Mouse (Mus musculus) left cerebral cortex, adult 9 months (tissue): Measurements from ENCODE around the gene Ttll9.

Source experiments
- DNase-seq, 2 experiments: peaks; one replicate each; pipeline ENCODE4 v3.0.0; 2022; ENCODE audit warnings: low spot score in 2 of 2

The Ttll9 gene

DNA sequence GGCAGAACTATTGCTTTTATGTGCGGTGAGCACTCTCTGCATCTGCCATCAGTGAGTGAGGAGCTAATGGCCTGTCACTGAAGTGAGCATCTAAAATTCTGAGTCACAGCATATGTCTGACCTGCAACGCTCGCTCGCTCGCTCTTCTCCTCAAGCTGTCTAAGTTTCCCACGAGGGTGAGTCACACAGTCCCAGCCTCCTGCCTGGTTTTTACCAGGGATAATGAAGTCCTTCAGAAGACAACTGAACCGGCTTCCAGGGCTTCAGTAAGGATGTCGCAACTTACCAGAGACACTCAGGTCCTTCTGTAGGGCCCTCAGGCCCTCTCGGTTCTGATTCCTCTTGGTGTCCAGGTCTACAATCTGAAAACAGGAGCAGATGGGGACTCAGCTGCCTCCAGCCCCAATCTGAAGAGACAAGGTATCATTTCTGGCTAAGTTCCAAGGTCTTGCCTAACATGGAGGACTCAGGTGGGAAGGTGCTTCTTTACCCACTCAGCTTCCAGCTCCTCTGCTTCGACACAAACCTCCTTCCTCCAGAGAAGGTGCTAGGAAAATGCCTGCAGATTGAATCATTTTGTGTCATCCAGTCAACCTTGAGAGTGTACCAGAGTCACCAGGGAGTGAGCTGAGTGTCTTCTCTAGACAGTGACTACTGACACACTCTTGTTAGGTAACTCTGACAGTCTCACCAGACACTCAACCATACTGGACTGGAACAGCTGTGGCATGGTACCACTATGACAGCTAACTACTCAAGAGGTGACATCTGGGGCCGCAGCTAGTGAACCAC lies 51.6 kb downstream of the Ttll9 start:
- peak in 1 of 2 experiments; percentile 47 for DNase-seq

DNA sequence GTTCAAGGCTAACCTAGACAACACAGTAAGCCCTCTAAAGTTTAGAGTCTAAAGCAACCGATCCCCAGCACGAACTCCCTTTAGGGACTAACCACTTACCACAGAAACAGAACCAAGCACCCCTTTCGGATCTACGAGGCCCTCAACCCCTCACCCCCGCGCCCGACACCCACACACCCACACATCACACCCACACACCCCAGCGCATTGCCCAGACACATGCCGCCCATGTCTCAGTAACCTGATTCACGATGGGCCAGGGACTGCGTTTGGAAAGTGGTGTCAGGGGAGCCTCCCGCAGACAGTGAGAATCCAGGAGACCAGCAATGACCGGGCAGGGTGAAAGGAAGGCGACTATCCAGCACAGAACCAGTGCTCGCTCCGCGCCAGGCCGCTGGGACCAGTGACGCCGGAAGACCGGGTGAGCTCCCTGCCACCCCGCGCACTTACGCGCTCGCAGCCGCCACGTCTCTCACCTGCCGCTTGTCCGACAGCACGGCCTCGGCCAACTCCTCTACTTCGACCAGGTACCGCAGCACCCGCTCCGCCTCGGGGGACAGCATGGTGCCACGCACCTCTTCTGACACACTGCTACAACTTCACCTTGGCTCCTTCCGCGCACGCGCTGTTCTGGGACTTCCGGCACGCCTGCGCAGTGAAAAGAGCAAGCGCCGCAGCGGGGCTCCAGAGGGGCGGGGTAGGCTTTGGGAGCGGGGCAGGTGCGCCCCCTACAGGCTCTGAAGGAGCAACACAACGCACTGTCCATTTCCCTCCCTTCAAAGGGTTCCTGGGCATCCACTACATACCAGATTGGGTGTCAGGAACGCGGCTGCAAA lies 52.7 kb downstream of the Ttll9 start, which contains the start of gene Pdrg1:
Gene Pdrg1 (minus strand): TSS at position 670 of the 836 bp plus-strand sequence.
- DNase-seq, result peak; percentile 74 to 95

DNA sequence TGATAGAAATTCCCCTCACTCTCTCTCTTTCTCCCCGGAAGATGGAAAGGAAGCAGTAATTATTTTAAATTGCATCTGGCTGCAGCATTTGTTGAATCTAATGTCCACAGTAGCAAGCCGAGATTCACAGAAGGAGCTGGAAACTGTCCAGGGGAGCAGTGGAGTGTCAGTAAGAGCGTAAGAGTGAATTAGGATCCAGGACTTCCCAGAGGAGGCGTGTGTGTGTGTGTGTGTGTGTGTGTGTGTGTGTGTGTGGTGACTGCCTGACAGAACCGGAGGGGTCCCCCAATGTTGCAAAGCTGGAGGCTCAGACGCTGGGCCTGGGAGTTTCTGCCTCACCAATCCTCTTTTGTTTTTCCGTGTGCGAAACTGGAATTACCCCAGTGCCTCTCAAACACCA lies 53.5 kb downstream of the Ttll9 start:
- DNase-seq, result no peak

DNA sequence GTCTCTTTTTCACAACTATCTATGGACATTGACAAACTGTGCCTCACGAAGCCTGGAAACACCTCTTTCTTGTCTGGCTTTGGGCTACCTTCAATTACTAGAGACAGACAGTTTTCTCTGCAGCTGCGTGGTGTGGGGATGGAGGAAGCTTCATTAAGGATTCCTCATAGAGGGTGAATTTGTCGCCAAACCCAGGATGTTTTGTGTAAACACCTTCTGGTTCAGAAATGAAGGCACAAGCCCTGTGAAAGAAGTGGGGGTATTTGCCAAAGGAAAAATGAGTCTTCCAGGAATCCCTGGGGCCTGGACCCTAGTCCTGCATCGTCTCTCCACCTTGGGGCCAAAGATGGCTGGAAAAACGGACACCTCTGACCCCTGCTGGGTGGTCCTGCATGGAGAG lies 54.5 kb downstream of the Ttll9 start:
- DNase-seq, result no peak

DNA sequence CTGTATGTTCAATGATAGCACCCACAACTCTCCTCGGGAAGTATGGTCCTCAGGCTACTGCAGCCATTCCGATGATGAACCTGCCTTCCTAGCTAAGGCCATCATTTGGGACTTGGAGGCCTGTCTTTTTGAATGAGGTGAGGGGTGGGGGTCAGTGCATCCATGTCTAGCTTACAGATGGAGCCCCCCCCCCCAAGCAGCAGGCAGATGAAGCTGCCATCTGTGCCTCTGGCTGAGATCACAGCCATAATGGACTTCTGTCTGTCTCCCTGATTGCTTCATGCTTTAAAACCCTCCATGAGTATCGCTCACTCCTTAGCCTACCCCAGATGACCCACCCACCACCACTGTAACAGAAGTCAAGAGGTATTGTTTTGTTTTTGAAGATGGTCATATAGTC lies 57.1 kb downstream of the Ttll9 start:
- no peak for DNase-seq

DNA sequence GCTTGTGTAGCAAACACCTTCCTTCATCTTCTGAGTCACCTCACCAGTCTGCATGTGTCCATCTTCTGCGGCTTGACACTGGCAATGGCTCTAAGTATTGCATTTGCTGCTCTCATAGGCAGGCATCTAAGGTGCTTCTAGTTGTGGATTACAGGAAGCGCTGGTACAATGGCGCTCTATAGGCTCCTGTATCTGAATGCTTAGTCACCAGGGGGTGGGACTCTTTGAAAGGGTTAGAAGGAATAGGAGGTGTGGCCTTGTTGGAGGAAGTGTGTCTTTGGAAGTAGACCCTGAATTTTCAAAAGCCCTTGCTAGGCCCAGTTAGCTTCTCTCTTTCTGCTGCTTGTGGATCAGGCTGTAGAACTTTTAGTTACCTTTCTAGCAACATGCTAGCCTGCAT lies 58.9 kb downstream of the Ttll9 start:
- no peak for DNase-seq

DNA sequence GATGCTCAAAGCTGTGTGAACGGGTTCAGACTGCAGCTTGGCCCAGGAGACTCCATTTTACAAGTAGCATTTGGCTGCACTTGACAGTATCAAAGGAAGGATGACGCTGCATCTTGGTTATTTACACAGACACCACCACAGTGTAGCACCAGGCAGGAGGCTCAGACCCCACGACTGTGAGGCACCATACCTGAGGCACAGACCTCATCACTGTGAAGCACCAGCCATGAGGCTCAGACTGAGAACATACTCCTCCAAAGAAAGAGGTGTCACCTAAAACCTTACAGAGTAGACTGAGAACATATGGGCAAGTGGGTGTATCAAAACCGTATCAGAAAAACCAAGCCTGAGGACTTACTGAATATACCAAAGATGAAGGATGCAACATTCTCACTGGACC lies 60.6 kb downstream of the Ttll9 start:
- DNase-seq, result peak in 1 of 2 experiments; percentile 47

DNA sequence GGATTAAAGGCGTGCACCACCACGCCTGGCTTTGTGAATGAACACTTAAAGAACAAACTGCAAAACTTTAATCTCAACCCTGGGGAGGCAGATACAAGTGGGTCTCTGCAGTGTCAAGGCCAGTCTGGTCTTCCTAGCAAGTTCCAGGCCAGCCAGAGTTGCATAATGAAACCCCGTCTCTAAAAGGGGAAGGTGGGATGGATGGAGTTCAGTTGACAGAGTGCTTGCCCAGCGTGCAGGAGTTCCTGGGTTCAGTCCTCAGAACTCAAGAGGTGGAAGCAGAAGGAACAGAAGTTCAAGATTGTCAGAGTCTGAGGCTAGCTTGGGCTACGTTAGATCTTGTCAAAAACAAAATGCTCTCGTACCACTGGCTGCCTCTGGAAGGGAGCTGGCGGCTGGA lies 63.8 kb downstream of the Ttll9 start:
- DNase-seq, result no peak

DNA sequence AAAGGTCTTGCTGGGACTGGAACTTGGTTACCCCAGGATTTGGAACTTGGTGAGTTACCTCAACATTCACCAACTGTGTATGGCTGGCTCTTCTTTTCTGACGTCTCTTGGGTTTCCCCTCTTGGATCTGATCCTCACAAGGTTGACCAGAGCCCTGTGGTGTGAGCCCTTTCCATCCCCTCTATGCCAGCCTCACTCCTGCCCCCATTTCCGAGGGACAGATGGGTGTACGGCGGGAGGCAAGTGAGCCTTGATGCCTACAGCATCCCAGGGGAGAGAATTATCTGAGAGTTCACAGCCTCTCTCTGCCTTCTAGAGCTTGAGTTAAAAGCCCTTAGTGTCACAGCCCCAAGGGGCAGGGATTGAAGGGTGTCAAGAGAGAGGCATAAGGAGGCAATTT lies 65.2 kb downstream of the Ttll9 start:
- no peak for DNase-seq

DNA sequence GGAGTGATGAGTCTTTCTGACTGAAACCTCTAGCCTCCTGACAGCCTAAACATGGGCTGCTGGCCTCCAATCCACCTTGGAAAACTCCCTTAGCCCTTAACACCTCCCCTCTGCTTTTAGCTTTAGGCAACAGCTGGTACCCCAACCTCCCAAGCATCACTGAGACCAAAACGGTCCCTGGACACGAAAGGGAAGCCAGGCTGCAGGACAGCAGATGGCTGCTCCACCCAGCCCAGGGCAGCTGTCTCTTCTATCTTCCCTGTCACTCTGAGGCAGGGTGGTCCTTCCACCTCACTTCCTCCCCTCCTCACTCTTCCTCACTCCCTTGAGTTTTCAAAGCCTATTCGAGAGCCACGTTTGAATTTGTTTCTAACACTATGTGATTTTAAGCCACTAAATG lies 68.1 kb downstream of the Ttll9 start:
- DNase-seq, result no peak

DNA sequence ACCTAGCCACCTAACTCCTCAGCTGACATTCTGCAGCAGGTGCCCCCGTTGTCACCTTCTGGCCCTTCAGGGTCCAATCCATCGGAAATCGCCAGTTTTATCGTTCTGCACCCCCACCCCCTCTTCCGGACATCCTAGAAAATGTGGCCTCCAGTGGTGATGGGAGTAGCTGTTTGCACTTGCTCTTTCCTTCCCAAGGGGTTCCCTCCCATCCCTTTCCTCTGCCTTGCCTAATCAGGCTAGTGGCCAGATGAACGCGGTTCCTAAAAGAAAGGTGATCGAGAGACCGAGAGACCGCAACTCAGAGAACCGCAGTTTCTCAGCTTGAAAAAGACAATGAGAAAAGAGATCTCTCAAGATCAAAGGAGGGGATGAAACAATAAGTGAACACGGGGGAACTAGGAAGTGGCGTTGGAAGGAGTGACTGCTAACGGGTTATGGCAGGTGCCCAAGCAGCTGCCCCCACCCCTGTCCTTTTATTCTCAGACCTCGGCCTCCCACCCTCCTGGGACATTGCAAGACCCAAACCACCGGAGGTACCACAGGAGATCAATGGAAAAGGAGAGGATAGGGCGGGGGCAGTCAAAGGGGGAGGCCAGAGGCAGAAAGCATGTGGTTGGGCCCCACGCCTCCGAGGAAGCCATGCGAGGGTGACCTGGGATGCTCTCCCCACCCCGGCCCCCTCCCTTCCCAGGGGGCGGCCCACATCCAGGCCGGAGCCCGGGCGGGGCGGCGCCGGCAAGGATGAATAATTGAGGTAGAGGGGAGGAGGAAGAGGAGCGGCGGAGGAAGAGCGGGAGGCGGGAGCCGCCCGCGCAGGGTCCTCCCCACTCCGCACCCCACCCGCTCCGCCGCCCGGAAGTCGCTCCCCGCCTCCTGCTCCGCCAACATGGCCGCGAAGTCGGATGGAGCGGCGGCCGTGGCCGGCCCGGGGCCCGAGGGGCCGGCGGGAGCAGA lies 69.1 kb downstream of the Ttll9 start, which contains the start of gene Xkr7:
Gene Xkr7 (plus strand): TSS at position 727 of the 957 bp plus-strand sequence.
- no peak for DNase-seq

DNA sequence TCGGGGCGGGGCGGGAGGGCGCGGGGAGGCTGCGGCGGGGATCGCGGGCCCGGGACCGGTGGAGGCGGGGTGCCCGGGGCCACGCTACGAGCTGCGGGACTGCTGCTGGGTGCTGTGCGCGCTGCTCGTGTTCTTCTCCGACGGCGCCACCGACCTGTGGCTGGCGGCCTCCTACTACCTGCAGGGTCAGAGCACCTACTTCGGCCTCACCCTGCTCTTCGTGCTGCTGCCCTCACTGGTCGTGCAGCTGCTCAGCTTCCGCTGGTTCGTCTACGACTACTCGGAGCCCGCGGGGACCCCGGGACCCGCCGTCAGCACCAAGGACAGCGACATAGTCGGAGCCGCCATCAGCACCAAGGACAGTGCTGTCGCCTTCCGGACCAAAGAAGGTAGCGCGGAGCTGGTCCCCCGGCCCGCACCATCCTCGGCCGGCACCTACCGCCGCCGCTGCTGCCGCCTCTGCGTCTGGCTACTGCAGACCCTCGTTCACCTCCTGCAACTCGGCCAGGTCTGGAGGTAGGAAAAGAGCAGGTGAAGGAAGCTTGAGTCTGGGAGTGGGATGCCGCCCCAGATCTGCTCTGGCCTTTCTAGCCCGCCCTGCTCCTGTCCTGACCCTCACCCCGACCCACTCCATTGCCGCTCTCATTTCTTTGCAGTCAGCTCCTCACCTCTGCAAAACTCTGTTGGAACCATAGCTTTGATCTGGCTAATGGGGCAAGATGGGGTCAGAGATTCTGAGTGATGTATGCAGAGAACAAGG lies 70.0 kb downstream of the Ttll9 start:
- no peak for DNase-seq

DNA sequence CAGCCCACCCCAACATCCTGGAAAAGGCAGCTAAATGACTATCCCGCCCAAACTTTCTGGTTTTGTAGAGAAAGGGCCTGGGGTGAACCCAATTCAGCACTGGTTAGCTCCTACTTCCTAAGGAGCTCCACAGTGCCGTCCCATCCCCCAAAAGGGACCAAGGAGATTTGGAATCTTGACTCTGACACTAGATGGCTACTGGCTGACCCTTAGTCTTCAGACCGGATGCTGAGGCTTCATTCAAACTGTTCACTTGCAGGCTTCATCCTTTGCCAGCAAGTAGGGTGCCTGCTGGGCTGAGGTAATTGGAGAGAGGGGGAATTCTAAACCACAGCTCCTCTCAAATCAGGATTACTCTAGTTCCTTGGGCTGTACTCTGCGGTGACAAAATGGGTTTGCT lies 70.7 kb downstream of the Ttll9 start:
- no peak for DNase-seq

DNA sequence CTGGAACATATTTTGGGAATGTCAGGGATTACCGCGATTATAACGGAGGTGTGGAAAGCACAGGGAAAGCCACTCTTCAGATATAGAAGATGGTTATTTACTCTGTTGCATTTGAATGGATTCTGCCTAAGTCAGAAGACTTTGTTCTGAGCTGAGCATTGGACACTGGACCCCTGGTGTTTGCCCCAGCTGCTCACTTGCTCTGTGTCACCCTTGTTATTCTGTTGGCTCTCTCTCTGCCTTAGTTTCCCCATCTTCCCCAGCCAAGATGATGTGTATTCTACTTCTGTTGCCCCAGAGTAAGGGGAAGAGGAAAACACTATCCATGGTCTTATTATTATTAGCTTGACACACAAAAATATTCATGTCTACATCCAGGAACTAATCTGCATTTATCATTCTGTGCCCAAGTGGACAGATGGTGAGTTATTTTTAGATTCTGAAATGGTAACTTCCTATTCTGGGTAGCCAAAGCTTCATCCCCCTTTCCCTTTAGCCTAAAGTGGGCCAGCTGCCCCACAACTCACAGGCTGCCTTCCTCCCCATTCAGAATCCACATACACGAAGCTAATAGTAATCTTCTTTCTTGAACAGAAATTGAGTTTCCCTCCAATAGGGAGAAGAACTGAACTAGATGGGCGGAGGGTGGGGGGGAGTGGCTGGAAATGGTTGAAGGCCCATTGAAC lies 71.4 kb downstream of the Ttll9 start:
- no peak for DNase-seq

DNA sequence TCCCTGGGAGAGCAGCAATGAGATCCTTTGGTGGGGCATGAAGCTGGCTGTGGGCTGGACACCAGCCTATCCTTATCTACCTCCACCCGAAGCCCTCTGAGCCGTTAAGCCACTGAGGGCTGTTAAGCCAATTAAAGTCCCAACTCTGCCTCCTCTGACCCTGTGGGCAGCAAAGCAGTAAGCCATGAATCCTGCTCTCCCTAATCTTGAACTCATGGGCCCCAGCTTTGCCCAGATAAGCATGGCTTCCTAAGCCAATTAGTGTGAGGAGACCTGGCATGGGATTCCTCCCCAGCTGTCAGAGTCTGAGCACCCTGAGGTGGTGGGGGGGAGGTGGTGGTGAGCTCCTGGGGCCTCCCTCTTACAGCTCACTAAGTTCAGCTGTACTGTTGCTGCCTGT lies 74.4 kb downstream of the Ttll9 start:
- no peak for DNase-seq

DNA sequence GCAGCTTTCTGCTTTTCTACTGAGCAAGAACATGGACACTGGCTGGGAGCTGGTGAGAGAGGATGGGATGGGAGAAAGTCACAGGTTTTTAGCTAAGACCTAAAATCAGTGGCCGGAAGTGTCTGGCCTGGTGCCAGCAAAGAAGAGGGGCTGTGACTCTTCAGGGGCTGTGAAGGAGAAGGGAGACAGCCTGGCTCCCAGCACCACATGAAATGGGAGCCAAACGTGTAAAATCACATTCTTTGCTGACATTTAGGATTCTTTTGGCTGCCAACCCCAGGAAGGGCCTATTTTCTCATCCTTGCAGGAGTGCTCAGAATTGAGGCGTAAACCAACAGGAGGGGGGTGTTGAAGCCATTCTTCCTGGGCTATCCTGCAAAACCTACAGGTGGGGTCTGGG lies 81.6 kb downstream of the Ttll9 start:
- peak in 1 of 2 experiments; percentile 19 for DNase-seq

DNA sequence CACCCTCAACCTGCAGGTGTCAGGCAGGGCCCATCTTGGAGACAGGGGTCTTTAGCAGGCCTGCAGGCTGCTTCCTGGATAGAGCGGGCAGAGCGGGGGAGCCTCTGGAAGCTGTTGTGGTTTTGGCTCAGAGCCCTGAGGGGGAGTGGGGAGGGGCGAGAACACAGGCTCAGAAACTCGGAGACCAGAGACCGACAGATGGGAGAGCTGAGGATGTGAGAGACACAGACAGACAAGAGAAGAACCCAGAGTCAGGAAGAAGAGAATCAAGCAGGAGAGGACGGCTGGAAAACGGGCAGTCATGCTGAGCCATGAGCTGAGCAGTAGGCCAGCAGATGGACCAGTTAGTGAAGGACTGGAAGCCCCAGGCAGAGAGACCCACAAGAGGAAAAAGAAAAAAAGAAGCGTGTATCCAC lies 83.6 kb downstream of the Ttll9 start:
- DNase-seq, result peak in 1 of 2 experiments; percentile 67

DNA sequence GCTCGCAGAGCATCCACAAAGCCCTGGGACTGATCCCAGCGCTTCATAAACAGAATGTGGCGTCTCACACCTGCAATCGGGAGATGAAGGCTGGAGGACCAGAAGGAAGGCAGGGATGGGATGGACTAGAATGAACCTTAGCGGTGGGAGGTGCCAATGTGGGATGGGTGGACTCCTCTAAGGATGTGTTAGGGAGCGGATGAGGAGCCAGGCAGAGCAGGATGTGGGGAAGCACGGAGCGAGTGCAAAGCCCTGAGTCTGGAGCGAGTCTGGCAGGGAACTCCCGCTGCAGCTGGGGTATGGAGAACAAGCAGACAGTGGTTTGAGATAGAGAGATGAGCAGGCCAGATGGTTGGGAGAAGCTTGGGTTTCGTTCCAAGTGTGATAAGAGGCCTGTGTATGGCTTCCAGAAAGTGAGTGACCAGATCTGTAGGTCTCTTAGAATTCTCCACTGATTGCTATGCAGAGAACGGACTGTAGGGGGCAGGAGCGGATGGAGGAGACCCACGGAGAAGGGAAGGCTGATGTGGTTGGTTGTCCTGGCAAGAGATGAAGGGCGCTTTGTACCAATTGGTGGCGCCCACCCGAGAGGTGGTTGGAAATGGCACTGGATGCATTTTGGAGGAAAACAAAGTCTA lies 85.7 kb downstream of the Ttll9 start:
- DNase-seq, result peak in 1 of 2 experiments; percentile 70

DNA sequence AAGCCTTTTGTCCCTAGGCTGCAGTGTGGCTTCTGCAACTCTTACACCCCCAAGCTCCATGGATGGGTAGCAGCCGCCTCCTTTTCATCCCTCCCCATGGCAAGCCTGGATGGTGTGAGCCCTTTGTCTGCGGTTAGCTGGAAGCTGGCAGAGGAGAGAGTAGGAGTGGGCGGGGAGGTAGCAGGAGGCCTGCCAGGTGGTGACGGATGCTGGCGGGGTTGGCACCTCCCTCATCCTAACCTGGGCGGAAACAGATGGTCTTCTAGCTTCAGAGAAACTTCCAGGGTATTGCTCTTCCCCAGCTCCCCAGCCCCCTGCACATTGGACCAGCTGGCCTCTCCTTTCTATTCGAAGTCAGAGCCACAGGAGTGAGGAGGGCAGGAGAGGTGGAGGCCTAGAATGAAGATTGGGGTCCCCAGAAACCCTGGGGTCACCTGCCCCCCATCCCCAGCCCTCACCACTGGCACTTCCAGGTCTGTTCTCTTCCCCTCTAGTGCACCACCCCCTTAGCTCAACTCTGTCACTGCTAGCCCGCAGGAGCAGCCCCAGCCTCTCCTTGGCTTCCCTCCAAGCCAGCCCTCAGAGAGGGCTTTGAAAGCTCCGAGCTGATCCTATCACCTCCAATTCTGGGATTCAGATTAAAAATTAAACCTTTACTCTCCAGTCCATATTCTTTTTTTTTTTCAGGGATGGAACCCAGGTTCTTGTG lies 87.2 kb downstream of the Ttll9 start:
- peak; percentile 35 to 73 for DNase-seq
